Mouse (Mus musculus): ENCODE data around the gene Slc6a19. TPM values are rescaled to one million over a fixed set of nuclear protein-coding genes. Genes with fewer than 3 reads are reported as not detected.

The Slc6a19 gene
- polyA plus RNA-seq, 1 experiment from 2014 or later = not detected

DNA sequence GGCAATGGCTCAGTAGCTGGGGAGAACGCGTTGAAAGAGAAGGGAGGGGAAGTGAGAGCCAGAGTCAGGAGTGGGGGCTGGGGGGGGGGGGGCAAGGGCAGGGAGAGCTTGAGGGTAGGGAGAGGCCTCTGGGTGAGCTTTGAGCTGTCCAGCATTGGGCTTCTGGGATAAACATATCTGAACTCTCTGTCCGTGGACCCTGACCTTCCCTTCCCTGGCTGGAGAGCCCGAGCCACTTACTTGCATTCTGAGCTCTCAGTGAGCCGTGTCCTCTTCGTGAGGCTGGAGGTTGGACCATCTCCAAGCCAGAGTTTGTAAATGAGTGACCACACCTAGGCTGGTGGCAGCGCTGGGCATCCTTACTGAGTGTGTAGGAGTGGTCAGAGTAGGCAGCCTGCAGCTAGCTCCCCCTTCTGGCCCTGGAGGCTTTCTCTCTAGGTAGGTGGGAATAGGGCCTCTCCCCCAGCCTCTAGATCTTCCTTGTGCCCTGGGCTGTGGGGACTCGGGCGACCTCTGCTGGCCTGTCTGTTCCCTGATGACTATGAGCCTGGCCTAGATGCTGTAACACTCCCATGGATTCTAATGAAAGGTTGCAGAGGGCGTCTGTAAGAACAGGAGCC is 12.3 kb downstream of the Slc6a19 start:
- no peaks in the 10 kb centered on the region for H3K36me3 ChIP-seq (ENCODE audit: control insufficient read depth, insufficient read depth, low read length)
- H3K9me3 ChIP-seq (replicated peaks; ENCODE audit: control insufficient read depth, low read length) = no peaks in the 10 kb centered on the region
- no peak overlapping the region for H3K27ac ChIP-seq (ENCODE audit: low read depth, low read length)
- no peak overlapping the region for H3K4me3 ChIP-seq (ENCODE audit: low read depth, low read length)
- ATAC-seq (replicated peaks; ENCODE audit: insufficient number of reproducible peaks, low FRiP score, low TSS enrichment) = 0 out of 2 replicates have a peak, but pooled peaks have one; percentile 27
- no peak overlapping the region for H3K4me2 ChIP-seq
- H3K27me3 ChIP-seq (ENCODE audit: control insufficient read depth, insufficient read depth, low read length) = no peaks in the 10 kb centered on the region
- no peaks in the 10 kb centered on the region for H3K4me1 ChIP-seq (ENCODE audit: control insufficient read depth, insufficient read depth, low read length)
- 31% methylated on average over 10 of the region's 10 CpGs for WGBS (ENCODE audit: insufficient replicate concordance)
- H3K9ac ChIP-seq (ENCODE audit: low read depth, low read length) = no peak overlapping the region

DNA sequence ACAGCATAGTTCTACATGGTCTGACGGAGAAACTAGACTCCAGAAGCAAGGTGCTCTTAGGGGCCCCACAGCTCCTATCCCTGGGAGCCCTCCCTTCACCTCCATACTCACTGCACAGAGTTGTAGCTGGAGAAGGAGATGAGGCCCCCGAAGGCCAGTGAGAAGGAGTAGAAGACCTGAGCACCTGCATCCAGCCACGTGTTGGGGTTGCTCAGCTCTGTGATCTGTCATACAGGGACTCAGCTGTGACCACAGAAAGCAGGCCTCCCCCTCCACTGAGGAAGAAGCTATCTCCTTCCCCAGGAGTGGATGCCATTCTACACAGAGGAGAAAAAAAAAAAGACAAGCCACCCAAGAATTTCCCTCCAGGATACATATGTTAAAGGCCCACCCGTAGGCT is 15.7 kb downstream of the Slc6a19 start:
- no peak for ATAC-seq (replicated peaks; ENCODE audit: insufficient number of reproducible peaks, low FRiP score, low TSS enrichment)
- Histone ChIP-seq H3K36me3 (ENCODE audit: control insufficient read depth, insufficient read depth, low read length) (no peaks in the 10 kb centered on the region), H3K4me2 (no peak overlapping the region), H3K4me1 (ENCODE audit: control insufficient read depth, insufficient read depth, low read length) (no peaks in the 10 kb centered on the region), H3K4me3 (ENCODE audit: low read depth, low read length) (no peak overlapping the region), H3K27me3 (ENCODE audit: control insufficient read depth, insufficient read depth, low read length) (no peaks in the 10 kb centered on the region), H3K9me3 (replicated peaks; ENCODE audit: control insufficient read depth, low read length) (no peaks in the 10 kb centered on the region), H3K9ac (ENCODE audit: low read depth, low read length) (no peak overlapping the region), H3K27ac (ENCODE audit: low read depth, low read length) (no peak overlapping the region)
- WGBS (ENCODE audit: insufficient replicate concordance) = 60% methylated on average over 4 of the region's 4 CpGs

DNA sequence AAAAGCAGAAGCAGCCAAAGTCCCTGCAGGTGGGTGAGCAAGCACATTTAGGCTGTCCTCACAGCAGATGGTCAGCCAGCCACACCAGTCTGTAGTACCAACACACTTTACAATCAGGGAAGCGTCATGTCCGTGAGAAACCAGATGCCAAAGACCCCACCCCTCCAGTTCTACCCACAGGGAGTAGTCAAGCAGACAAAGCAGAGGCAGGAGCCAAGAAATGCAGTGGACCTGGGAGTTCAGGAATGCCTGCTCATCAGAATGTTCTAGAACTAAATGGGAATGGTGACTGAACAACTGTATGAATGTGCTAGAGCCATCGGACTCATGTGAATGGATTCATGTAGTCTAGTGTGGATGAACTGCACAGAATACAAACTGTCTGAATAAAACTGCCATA is 17.1 kb downstream of the Slc6a19 start:
- Histone ChIP-seq H3K27me3 (ENCODE audit: control insufficient read depth, insufficient read depth, low read length) (no peaks in the 10 kb centered on the region), H3K36me3 (ENCODE audit: control insufficient read depth, insufficient read depth, low read length) (no peaks in the 10 kb centered on the region), H3K9me3 (replicated peaks; ENCODE audit: control insufficient read depth, low read length) (no peaks in the 10 kb centered on the region), H3K4me3 (ENCODE audit: low read depth, low read length) (no peak overlapping the region), H3K27ac (ENCODE audit: low read depth, low read length) (no peak overlapping the region), H3K4me2 (no peak overlapping the region), H3K9ac (ENCODE audit: low read depth, low read length) (no peak overlapping the region), H3K4me1 (ENCODE audit: control insufficient read depth, insufficient read depth, low read length) (no peaks in the 10 kb centered on the region)
- ATAC-seq (replicated peaks; ENCODE audit: insufficient number of reproducible peaks, low FRiP score, low TSS enrichment) = no peak
- WGBS (ENCODE audit: insufficient replicate concordance) = 64% methylated on average over 3 of the region's 3 CpGs

DNA sequence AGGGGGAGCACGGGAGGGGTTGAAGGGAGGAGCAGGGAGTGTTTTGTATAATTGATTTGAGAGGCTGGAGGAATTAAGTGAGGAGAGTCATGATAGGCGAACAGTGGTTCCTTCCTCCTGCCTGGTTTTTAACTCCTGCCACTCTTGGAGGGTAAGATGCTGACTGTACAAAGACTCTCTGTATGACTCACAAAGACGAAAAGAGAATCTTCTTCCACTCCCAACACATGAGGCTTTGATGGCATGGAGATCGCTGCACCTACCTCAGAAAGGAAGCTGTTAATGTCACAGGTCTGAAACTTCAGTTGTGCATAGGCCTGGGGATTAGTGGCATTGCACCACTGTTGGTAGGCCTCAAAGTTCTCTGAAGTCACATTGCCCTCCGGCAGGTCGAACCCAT is 19.2 kb downstream of the Slc6a19 start:
- Histone ChIP-seq H3K27me3 (ENCODE audit: control insufficient read depth, insufficient read depth, low read length) (no peaks in the 10 kb centered on the region), H3K36me3 (ENCODE audit: control insufficient read depth, insufficient read depth, low read length) (no peaks in the 10 kb centered on the region), H3K4me1 (ENCODE audit: control insufficient read depth, insufficient read depth, low read length) (no peaks in the 10 kb centered on the region), H3K9me3 (replicated peaks; ENCODE audit: control insufficient read depth, low read length) (no peaks in the 10 kb centered on the region), H3K27ac (ENCODE audit: low read depth, low read length) (no peak overlapping the region), H3K4me3 (ENCODE audit: low read depth, low read length) (no peak overlapping the region), H3K4me2 (no peak overlapping the region), H3K9ac (ENCODE audit: low read depth, low read length) (no peak overlapping the region)
- no peak for ATAC-seq (replicated peaks; ENCODE audit: insufficient number of reproducible peaks, low FRiP score, low TSS enrichment)
- 75% methylated on average over 6 of the region's 6 CpGs for WGBS (ENCODE audit: insufficient replicate concordance)

DNA sequence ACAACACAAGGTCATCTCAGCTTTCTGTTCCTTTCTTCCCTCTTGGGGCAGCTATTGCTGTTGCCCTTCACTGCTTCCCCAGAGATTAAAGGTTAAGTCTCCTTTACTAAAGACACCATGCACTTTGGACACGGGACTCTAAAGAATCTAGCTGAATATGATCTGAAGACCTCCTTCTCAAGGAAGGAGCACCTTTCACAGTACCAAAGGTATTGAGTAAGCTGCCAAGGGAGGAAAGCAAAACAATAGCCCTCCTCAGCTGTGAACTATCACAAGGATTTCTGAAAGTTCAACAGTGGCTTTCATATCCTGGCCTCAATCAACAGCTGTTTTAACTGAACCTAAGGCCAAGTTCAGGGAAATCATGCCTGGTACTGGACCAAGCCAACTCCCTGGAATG is 20.3 kb downstream of the Slc6a19 start:
- Histone ChIP-seq H3K4me3 (ENCODE audit: low read depth, low read length) (no peak overlapping the region), H3K4me2 (no peak overlapping the region), H3K9me3 (replicated peaks; ENCODE audit: control insufficient read depth, low read length) (no peaks in the 10 kb centered on the region), H3K27ac (ENCODE audit: low read depth, low read length) (no peak overlapping the region), H3K9ac (ENCODE audit: low read depth, low read length) (no peak overlapping the region), H3K27me3 (ENCODE audit: control insufficient read depth, insufficient read depth, low read length) (no peaks in the 10 kb centered on the region), H3K36me3 (ENCODE audit: control insufficient read depth, insufficient read depth, low read length) (no peaks in the 10 kb centered on the region), H3K4me1 (ENCODE audit: control insufficient read depth, insufficient read depth, low read length) (no peaks in the 10 kb centered on the region)
- no peak for ATAC-seq (replicated peaks; ENCODE audit: insufficient number of reproducible peaks, low FRiP score, low TSS enrichment)
- WGBS (ENCODE audit: insufficient replicate concordance) = 82% methylated on average over 1 of the region's 1 CpGs

DNA sequence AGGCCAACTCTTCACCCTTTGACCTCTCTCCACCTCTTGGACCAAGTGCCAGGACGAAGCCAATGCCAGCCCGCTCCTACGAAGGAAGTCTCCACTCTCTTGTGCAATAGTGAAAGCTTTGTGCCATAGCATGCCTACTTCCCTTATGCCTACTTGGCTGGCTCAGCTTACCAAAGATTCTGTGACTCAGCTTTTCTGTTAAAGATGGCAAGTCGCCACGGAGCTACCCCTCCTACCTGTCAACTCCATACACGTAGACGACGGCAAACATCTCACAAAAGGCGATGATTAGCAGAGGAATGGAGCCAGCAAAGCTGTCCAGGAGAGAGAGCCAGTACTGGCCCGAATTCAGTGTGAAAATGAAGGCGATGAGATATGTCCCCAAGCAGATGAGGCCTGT is 21.0 kb downstream of the Slc6a19 start:
- Histone ChIP-seq H3K27ac (ENCODE audit: low read depth, low read length) (no peak overlapping the region), H3K4me1 (ENCODE audit: control insufficient read depth, insufficient read depth, low read length) (no peaks in the 10 kb centered on the region), H3K4me2 (no peak overlapping the region), H3K27me3 (ENCODE audit: control insufficient read depth, insufficient read depth, low read length) (no peaks in the 10 kb centered on the region), H3K9me3 (replicated peaks; ENCODE audit: control insufficient read depth, low read length) (no peaks in the 10 kb centered on the region), H3K4me3 (ENCODE audit: low read depth, low read length) (no peak overlapping the region), H3K36me3 (ENCODE audit: control insufficient read depth, insufficient read depth, low read length) (no peaks in the 10 kb centered on the region), H3K9ac (ENCODE audit: low read depth, low read length) (no peak overlapping the region)
- no peak for ATAC-seq (replicated peaks; ENCODE audit: insufficient number of reproducible peaks, low FRiP score, low TSS enrichment)
- WGBS (ENCODE audit: insufficient replicate concordance) = 80% methylated on average over 11 of the region's 11 CpGs

DNA sequence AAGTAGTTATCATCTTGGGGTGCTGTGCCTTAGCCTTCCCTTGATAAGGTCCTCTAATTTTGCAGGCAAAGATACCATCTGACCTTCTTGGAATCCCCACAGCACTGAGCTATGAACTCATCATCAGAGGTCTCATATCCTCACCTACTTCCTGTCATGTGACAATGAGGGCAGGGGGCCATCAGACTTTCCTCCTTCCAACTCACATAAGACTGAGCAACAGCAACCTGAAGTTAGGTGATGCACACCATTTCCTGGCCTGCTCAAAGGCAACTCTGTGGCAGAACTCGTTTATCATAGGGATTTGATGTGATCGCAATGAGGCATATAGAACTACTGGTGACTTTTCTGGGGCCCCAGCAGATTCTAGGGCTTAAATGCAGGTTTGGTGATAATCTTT is 22.4 kb downstream of the Slc6a19 start:
- H3K27ac ChIP-seq (ENCODE audit: low read depth, low read length) = no peak overlapping the region
- H3K9me3 ChIP-seq (replicated peaks; ENCODE audit: control insufficient read depth, low read length) = no peaks in the 10 kb centered on the region
- no peaks in the 10 kb centered on the region for H3K4me1 ChIP-seq (ENCODE audit: control insufficient read depth, insufficient read depth, low read length)
- no peak overlapping the region for H3K9ac ChIP-seq (ENCODE audit: low read depth, low read length)
- no peak overlapping the region for H3K4me3 ChIP-seq (ENCODE audit: low read depth, low read length)
- WGBS (ENCODE audit: insufficient replicate concordance) = 88% methylated on average over 2 of the region's 2 CpGs
- no peaks in the 10 kb centered on the region for H3K27me3 ChIP-seq (ENCODE audit: control insufficient read depth, insufficient read depth, low read length)
- H3K36me3 ChIP-seq (ENCODE audit: control insufficient read depth, insufficient read depth, low read length) = no peaks in the 10 kb centered on the region
- H3K4me2 ChIP-seq = no peak overlapping the region
- ATAC-seq (replicated peaks; ENCODE audit: insufficient number of reproducible peaks, low FRiP score, low TSS enrichment) = no peak

DNA sequence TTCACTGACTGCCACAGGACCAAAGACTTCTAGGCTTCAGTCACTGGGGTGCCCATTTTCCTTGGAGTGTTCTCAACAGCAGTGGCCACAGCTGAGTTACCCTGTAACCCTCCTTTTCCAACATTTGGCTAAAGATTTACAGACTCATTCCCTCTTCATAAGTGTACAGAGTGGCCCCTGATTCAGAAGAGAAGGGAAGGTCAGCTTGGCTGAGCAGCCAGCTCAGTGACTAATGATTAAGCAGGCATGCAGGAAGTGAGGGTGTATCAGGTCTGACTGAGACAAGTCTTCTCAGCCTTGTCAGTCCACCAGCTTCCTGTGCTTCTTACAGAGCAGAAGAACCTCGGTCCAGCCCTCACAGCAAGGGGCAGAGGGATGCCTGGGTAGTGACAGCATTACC is 24.3 kb downstream of the Slc6a19 start:
- no peaks in the 10 kb centered on the region for H3K4me1 ChIP-seq (ENCODE audit: control insufficient read depth, insufficient read depth, low read length)
- no peak overlapping the region for H3K9ac ChIP-seq (ENCODE audit: low read depth, low read length)
- H3K36me3 ChIP-seq (ENCODE audit: control insufficient read depth, insufficient read depth, low read length) = no peaks in the 10 kb centered on the region
- no peak for ATAC-seq (replicated peaks; ENCODE audit: insufficient number of reproducible peaks, low FRiP score, low TSS enrichment)
- no peaks in the 10 kb centered on the region for H3K9me3 ChIP-seq (replicated peaks; ENCODE audit: control insufficient read depth, low read length)
- 19% methylated on average over 1 of the region's 1 CpGs for WGBS (ENCODE audit: insufficient replicate concordance)
- H3K4me2 ChIP-seq = no peak overlapping the region
- H3K4me3 ChIP-seq (ENCODE audit: low read depth, low read length) = no peak overlapping the region
- no peak overlapping the region for H3K27ac ChIP-seq (ENCODE audit: low read depth, low read length)
- no peaks in the 10 kb centered on the region for H3K27me3 ChIP-seq (ENCODE audit: control insufficient read depth, insufficient read depth, low read length)

DNA sequence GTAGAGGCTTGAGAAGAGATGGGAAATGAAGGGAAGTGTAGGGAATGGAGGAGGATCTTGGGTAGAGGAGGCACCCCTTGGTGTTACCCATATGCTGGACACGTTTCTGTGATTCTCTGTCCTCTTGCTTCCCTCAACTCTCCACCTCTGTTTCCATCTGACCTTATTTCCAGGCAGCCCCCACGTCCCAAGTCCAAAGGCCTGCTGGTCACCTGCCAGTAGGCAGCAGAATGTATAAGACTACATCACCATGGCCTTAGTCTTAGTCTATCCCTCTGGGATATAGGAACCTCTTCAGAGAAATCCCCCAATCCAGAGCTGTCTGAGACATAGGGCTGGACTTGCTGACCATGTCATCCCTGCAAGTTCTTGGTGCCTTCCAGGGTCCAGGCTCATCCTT is 25.4 kb downstream of the Slc6a19 start:
- Histone ChIP-seq H3K27ac (ENCODE audit: low read depth, low read length) (no peak overlapping the region), H3K27me3 (ENCODE audit: control insufficient read depth, insufficient read depth, low read length) (no peaks in the 10 kb centered on the region), H3K36me3 (ENCODE audit: control insufficient read depth, insufficient read depth, low read length) (no peaks in the 10 kb centered on the region), H3K4me1 (ENCODE audit: control insufficient read depth, insufficient read depth, low read length) (no peaks in the 10 kb centered on the region), H3K9me3 (replicated peaks; ENCODE audit: control insufficient read depth, low read length) (no peaks in the 10 kb centered on the region), H3K4me3 (ENCODE audit: low read depth, low read length) (no peak overlapping the region), H3K9ac (ENCODE audit: low read depth, low read length) (no peak overlapping the region), H3K4me2 (no peak overlapping the region)
- 55% methylated on average over 2 of the region's 2 CpGs for WGBS (ENCODE audit: insufficient replicate concordance)
- ATAC-seq (replicated peaks; ENCODE audit: insufficient number of reproducible peaks, low FRiP score, low TSS enrichment) = no peak
